Mouse (Mus musculus): ENCODE data around the gene Dusp5.

DNA sequence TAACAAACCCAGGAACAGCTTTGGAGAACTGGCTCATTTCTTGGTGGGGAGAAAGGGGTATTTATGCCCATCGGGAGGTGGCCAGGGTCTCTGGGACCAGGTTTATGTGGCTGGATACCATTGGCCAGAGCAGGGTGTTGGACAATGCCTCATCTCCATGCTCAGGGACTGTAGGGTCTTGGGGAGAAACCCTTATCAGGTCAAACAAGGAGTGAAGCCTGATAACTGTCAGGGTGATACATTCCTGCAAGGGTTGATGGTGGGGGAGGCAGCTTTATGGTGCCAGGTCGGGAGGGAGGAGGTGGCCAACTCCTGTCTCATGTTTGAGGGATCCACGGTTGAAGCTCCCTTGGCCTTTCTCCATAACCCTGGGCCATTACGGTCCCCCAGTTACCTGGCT is 42.1 kb downstream of the Dusp5 start:
- TF ChIP-seq CTCF (conservative IDR thresholded peaks at IDR 0.05; ENCODE audit: insufficient read depth, insufficient read length, low read depth, low read length), result no peak
- TF ChIP-seq POLR2A (IDR thresholded peaks at IDR 0.05; ENCODE audit: low read depth, low read length), result no peak
